In genomic region chr5:52954713-52955112, GRCm38 (mm10) we compare ENCODE assay signal across 28 mouse cellular contexts.
A peak's percentile ranks its signal among the peaks of the same experiment; 100 is the strongest.
DNase-seq lines count a peak whose midpoint lies in the region; TF ChIP-seq lines count a peak whose summit lies in the region.
"Had no signal": no experiment of that assay in that cellular context is flagged by ENCODE, and none has a peak within 500 bp of the region (broad histone marks: within the 10 kb centered on the region; RNA-seq: fewer than 3 reads in every experiment).

No protein-coding gene starts in this region.

- H3K4me3 ChIP-seq in layer of hippocampus, adult 2 months = no peak overlapping the region
- H3K4me3 ChIP-seq: embryonic facial prominence, embryonic 12.5 days; gastrocnemius, adult 2 months; hindbrain, embryonic 12.5 days; intestine, embryonic 15.5 days; liver, embryonic 12.5 days; neural tube, embryonic 15.5 days had no signal

- DNase-seq in frontal cortex, postnatal 36 days (ENCODE audit: low spot score in 2 of 2) = peak; percentile 15 to 42
- DNase-seq in frontal cortex, postnatal 25 days (ENCODE audit: low spot score in 2 of 2) = no peak
- peak; percentile 26 to 70 for DNase-seq in left cerebral cortex, postnatal 14 days (ENCODE audit: low spot score in 2 of 2)
- DNase-seq in left cerebral cortex, postnatal 10 days (ENCODE audit: extremely low spot score in 1 of 2, low spot score in 2 of 2) = no peak
- DNase-seq in layer of hippocampus, adult 2 months (ENCODE audit: low spot score in 2 of 2) = peak; percentile 35 to 71
- DNase-seq in left cerebral cortex, postnatal 25 days (ENCODE audit: low spot score in 2 of 2) = peak; percentile 25 to 72
- no peak for DNase-seq in adrenal gland, postnatal 4 days (ENCODE audit: low spot score in 2 of 2)
- DNase-seq: adrenal gland, postnatal 10 days; cerebellum, adult 11-12 months; cerebellum, adult 9-11 months; embryo, embryonic 11 days; gastrocnemius, adult 2 months; gastrocnemius, postnatal 36 days; heart, adult 18-20 months; heart, postnatal 36 days; kidney, adult 8-10 months; liver, postnatal 0 days; midbrain, embryonic 14.5 days; retina, postnatal 1 day; thymus, postnatal 4 days had no signal

- intact Hi-C loops in left cerebral cortex, postnatal 14 days (cut with DNase I) = no loop called here
- intact Hi-C loops in left cerebral cortex, postnatal 10 days (cut with DNase I) = no loop called here
- intact Hi-C loops in left cerebral cortex, postnatal 25 days (cut with DNase I) = no loop called here

- no peak for TF ChIP-seq CTCF in layer of hippocampus, adult 2 months (conservative IDR thresholded peaks at IDR 0.05)

- no peak overlapping the region for H3K27ac ChIP-seq in layer of hippocampus, adult 2 months
- H3K27ac ChIP-seq: embryonic facial prominence, embryonic 12.5 days; gastrocnemius, adult 2 months; hindbrain, embryonic 12.5 days; hindbrain, postnatal 0 days; intestine, embryonic 15.5 days; kidney, postnatal 0 days; liver, embryonic 12.5 days; macrophage; neural tube, embryonic 15.5 days had no signal

Comparison
In these comparisons a context has a peak if more than half of its experiments do, and no peak if none do; other contexts are left out.
1. DNase-seq: peak in frontal cortex, postnatal 36 days (2 of 2), left cerebral cortex, postnatal 14 days (2 of 2), layer of hippocampus, adult 2 months (2 of 2) and left cerebral cortex, postnatal 25 days (2 of 2); none in frontal cortex, postnatal 25 days (0 of 2), left cerebral cortex, postnatal 10 days (0 of 2) and adrenal gland, postnatal 4 days (0 of 2).